Mouse (Mus musculus): ENCODE measurements around the gene Chga.

DNA sequence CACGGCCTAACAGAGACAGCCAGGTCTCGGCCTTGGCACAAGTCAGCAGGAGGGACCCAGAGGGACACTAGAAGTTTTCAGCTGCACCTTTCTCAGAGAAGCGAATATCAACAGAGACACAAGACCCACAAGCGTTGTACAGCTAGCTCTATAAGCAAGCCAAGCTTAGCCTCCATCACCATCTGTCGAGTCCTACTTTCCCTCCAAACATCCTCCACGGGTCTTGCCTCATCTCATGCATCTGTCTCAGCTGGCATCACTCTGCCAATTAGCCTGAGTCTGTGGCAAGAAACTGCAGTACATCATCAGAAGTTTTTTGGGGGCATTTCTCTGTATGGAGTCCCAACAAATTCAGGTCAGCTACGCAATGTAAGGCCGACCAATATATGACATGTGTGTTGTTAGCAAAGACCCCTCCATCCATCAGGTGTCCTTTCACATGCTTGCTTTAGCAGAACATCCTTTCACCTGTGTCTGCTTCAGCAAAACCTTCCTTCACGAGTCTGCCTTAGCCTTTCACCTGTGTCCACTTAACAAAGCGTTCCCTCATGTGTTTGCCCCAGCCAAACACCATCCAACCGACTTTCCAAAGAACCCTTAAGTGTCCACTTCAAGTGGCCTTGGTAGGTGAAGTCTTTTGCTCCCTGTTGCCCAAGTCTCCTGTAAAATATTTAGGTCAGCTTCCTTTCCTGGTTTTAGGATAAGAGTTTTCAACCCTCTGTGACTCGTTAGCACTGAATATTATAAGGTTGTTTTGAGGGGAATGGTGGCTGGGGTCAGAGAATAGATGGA lies 34.6 kb upstream of the Chga start:
- TF ChIP-seq CTCF (IDR thresholded peaks at IDR 0.05; ENCODE audit: insufficient read depth, low read length), result no peak
- no peak for TF ChIP-seq POLR2A (IDR thresholded peaks at IDR 0.05; ENCODE audit: borderline replicate concordance, extremely low read depth, low read depth, low read length)

All from lung, adult 2 months (tissue).